Mouse (Mus musculus) embryo, embryonic 9.5 days (tissue): Measurements from ENCODE around the gene Pogk.

ENCODE experiments used
- DNase-seq: peaks from one replicate; pipeline ENCODE4 v3.0.0-alpha.2; 2017; ENCODE audit errors: extremely low spot score

Gene Pogk

DNA sequence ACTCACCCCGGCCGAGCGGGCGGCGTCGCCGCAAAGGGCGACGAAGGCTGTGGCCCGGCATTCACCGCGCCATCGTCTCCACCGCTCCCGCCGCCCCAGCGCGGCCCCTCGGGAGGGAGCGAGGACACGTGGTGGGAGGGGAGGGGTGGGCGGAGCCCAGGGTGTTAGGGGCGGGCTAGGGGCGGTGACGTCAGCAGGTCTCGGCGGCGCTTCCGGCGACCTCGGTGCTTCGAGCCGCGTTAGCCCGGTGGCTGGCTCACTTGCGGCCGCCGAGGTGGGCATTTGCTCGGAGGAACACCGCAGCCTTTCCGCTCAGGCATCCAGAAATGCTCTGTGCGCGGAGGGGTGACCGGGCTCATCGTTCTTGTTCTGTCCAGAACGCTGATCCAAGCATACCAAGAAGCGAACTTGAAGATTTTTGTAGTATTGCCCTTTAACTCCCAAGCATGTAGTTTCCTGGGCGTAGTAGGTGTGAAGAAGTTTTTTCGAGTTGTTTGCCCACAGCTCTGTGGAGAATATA is at the start of gene Pogk:
Gene Pogk, minus strand, starts transcription at position 163 of the 520 bp plus-strand sequence.
- DNase-seq = peak; percentile 88

- no peak for DNase-seq
These were observed 32.3 kb upstream of the Pogk start for GRCm38 (mm10) chr1:166441992-166442391.

DNA sequence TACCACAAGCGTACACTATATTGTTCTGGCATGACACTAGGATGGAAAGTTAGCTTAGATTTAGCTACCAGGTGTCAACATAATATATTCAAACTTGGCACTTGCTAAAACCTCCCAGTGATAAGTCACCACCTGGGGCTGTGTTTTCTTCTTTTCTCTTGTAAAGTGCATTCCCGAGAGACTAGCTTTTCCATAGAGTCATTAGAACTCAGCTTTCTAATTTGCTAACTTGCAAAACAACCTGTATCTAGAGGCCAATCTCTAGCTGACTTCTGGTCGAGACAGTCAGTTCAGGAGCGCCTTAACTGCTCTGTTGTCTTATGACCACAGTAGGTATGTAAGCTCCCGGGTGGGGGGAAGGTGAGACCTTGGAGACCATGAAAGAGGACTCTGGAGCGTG is 29.8 kb upstream of the Pogk start:
- no peak for DNase-seq

GRCm38 (mm10) chr1:166429809-166430431 is 20.3 kb upstream of the Pogk start:
- no peak for DNase-seq

- DNase-seq = no peak
These were observed 19.4 kb upstream of the Pogk start for GRCm38 (mm10) chr1:166429053-166429452.

DNA sequence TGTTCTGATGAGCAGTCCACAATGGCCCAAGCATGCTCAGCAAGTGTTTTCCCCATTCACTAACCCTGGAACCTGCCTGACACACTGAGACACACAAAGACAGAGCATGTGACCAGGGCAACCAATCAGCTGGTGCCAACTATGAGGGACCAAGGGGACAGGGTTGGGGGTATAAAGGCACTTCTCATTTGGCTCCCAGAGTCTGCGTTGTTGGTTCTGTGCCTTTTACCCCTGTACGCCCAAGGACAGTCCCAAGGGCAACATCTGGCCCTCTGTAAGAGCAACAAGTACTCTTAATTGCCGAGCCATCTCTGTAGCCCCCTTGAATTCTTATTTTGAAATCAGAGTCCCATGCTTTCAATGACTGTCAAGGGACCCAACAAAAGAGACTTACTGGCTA is 2.6 kb upstream of the Pogk start:
- no peak for DNase-seq

GRCm38 (mm10) chr1:166411541-166411940 is 1.9 kb upstream of the Pogk start:
- no peak for DNase-seq

DNA sequence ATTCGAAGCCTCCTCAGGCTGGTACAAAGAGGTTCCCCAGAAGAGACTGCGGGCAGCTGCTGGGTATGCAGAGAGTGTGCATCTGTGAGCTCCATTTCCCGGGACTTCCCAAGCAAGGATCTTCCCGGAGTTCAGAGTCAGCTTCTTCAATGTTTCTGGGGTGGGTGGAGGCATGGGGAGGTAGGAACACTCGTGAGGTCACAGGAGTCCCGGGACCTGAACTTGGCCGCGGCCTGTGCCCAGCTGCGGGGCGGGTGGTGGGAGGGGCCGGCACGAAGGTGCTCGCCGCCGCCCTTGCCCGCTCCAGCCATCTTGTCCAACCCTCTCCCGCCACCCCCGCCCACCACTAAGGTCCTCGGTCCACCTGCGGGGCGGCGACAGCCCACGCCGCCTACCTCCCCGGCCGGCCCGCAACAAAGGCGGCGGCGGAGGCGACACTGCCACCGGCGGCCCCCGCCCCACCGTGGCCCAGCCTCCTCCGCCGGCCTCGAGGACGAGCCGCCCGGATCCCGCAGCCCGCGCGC is 424 bp downstream of the Pogk start:
- DNase-seq = no peak

DNA sequence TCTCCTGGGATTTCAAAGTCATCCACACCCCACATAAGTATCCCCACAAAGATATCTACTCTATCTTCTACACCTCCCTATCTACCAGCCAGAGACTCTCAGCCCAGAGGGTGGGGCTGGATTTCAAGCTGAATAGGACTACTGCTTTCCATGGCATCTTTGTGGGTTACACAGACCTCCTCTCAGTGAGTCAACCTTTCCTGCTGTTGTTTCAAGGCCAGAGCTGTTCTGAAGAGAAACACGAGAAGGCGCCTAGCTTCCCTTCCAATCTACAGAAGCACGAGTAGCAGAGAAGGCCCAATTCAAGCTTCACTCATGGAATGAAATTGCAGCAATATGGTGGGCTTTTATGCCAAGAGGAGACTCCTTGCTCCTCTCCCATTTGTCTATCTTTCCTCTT is 5.8 kb downstream of the Pogk start:
- DNase-seq = no peak

DNA sequence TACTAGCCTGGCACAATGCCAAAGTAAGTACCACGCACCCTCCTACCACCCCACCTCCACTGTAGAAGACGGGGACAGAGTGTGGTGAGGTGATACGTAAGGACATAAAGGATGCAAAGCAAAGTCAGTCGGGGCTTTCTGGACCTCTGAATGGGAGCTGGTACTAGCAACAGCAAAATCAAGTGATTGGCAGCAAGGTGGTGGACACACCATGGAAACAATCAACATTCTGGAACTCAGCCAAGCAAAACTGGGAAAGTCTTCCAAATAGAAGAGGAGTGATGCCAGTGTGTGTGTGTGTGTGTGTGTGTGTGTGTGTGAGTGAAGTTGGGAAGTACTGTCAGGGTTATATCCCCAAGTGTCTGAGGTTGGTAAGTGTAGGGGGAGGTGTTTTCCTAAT is 7.7 kb downstream of the Pogk start:
- no peak for DNase-seq

DNA sequence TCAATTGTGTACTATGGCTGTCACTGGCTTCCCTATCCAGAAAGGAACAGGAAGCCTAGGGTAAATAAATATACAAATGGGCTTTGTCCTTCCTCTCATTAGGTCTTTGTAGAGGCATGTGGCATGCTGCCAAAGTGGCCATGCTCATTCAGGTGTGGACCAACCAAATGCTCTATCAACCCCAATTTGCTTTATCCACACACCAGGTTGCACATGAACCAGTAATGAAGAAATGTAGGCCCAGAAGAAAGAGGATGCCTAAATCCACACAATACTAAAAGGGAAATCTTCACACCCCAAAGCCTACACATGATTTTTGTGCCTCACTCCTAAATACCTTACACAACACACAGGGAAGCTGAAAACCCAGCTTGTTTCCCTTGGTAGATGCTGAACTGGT is 8.2 kb downstream of the Pogk start:
- no peak for DNase-seq

- DNase-seq = no peak
These were observed 13.3 kb downstream of the Pogk start for GRCm38 (mm10) chr1:166396381-166396780.

GRCm38 (mm10) chr1:166395661-166396060 is 14.0 kb downstream of the Pogk start:
- no peak for DNase-seq

DNA sequence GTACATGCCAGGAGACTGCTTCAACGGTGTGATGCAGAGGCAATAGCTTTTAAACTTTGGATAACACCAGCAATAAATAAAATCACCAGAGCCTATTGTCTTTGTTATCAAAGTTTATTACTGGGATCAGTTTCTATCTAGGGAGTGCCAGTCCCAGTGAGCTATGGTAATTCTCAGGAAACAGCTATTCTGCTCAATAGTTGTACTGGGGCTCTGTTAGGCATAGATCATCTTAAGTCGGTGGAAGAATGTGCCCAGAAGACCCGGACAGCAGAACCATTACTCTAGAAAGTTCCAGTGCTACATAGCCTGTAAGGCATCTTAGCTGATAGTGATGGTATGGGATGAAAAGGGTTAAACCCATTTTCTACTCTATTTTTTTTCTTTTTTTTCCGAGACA is 14.9 kb downstream of the Pogk start:
- DNase-seq = no peak

GRCm38 (mm10) chr1:166391671-166392070 is 18.0 kb downstream of the Pogk start:
- no peak for DNase-seq

- DNase-seq = no peak
These were observed 20.1 kb downstream of the Pogk start for GRCm38 (mm10) chr1:166389406-166390125.

GRCm38 (mm10) chr1:166388511-166388910 is 21.2 kb downstream of the Pogk start:
- no peak for DNase-seq

DNA sequence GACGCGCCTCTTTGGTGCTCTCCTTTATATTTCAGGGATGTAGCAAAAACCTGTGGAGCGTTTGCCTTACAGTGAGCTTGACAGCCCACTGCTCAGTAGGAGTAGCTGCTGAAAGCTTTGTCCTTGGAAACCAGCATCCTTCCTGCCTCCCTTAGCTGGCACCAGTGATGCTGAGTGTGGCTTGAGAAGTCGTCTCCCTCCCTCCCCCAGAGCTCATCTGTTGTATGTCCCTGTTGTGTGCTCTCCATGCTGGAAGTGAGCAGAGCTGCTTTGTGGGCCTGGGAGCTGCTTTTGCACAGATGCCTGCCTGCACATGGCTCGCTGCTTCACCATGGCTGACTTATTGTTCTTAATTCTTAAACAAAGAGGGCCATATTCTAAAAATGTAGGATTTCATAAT is 24.2 kb downstream of the Pogk start:
- DNase-seq = no peak

GRCm38 (mm10) chr1:166384614-166385013 is 25.0 kb downstream of the Pogk start:
- DNase-seq = no peak

DNA sequence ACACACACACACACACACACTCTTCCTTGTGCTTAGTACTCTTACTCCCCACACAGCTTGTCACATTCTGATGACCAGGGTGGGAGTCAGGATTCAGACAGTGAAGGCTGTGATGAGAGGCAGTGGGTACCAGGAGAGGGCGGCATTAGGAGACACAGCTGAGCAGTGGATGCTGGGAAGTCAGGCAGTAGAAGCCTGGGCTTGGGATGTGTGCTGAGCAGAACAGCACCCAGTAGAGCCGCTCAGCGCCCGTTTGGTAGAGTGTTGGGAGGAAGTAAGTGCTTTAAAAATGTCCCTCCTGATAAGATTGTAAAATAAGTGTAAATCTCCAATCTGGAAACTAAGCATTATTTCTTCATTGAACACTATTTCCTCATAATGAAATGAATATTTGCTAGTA is 27.0 kb downstream of the Pogk start:
- no peak for DNase-seq

GRCm38 (mm10) chr1:166381821-166382220 is 27.8 kb downstream of the Pogk start:
- no peak for DNase-seq

DNA sequence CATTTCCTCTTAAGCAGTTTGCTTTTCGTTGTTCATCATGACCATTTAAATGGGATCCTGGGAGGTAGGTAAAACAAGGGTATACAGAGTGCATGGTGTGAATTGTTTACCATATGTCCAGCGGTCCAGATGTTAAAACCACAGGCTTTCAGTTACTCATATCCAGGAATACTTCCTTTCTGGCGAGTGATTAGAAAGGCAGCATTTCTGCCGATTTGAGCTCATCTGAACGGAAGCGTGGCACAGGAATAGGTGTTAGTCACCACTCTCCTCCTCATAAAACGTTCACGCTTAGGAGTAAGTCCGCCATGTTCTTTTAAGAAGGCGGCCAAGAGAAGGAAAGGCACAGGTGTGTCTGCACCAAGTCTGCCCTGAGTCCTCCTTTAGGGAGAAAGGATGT is 28.3 kb downstream of the Pogk start:
- DNase-seq = no peak

GRCm38 (mm10) chr1:166379630-166380231 is 29.9 kb downstream of the Pogk start:
- peak; percentile 66 for DNase-seq
